Comparison of ENCODE assay signal across 8 mouse cellular contexts in the genomic region with DNA sequence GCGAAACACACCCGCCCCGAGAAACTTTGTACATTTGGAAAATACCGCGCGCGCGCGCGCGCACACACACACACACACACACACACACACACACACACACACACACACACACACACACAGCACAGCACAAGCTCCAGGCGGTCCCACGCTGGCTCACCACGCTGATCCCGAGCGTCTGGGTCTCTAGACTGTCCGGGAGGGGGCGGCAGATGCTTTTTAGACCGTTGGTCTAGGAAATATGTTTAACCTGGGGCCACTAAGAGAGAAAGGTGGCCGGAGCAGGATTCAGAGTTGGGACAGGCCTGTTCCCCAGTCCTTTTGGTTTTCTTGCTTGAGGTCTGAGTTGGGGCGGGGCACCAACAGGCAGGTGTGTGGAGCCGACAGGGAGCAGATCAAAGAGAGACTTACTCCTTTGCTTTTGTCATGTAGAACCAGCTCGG. TPM values are rescaled to one million over a fixed set of nuclear protein-coding genes. Genes with fewer than 3 reads are reported as not detected.
DNase-seq lines count a peak whose midpoint lies in the region; ATAC-seq and TF ChIP-seq lines count a peak whose summit lies in the region.

No protein-coding gene starts in this region.

- dilution Hi-C loops in CH12.LX (cut with MboI; ENCODE audit: extremely low pct_ligation_motif_present, extremely low pct_unique_long_range_greater_than_20kb, low sequenced_read_pairs), result no loop called here

- peak in 1 of 2 experiments; percentile 57; a peak in 2 of 4 replicates for TF ChIP-seq CTCF in CH12.LX (conservative IDR thresholded peaks at IDR 0.05 in 1 of 2, IDR thresholded peaks at IDR 0.05 in 1 of 2; ENCODE audit: low read depth in 2 of 2, low read length in 2 of 2)

- no peak for TF ChIP-seq EP300 in CH12.LX (IDR thresholded peaks at IDR 0.05; ENCODE audit: low read length)

- WGBS in embryonic facial prominence, embryonic 13.5 days, result 3% methylated on average over 21 of the region's 23 CpGs
- 2% methylated on average over 23 of the region's 23 CpGs for WGBS in limb, embryonic 12.5 days
- 2% methylated on average over 21 of the region's 23 CpGs for WGBS in midbrain, embryonic 13.5 days

- no peaks in the 10 kb centered on the region for H3K27me3 ChIP-seq in CH12.LX (replicated peaks)
- H3K27me3 ChIP-seq in embryonic facial prominence, embryonic 13.5 days, result peaks cover 11% of the 10 kb centered on the region
- peaks cover 32% of the 10 kb centered on the region for H3K27me3 ChIP-seq in limb, embryonic 12.5 days
- 0 out of 2 replicates have a peak, but pooled peaks cover 4% of the 10 kb centered on the region for H3K27me3 ChIP-seq in midbrain, embryonic 13.5 days

- DNase-seq in CH12.LX (ENCODE audit: extremely low read depth), result no peak
- peak; percentile 84 for DNase-seq in Muller cell, postnatal 12 days (ENCODE audit: inconsistent ontology term)
- peak; percentile 81 for DNase-seq in heart, postnatal 4 days
- DNase-seq in thymus, postnatal 0 days (ENCODE audit: low spot score), result peak; percentile 59
- no peak for DNase-seq in frontal cortex, postnatal 36 days (ENCODE audit: low spot score in 2 of 2)

- ATAC-seq in embryonic facial prominence, embryonic 13.5 days (ENCODE audit: insufficient number of reproducible peaks, insufficient read depth, low FRiP score, low TSS enrichment, low read depth), result no peak
- ATAC-seq in limb, embryonic 12.5 days (ENCODE audit: insufficient number of reproducible peaks, insufficient read depth, low FRiP score, low TSS enrichment, low read depth), result peak; percentile 67; the same call in 1 of the 2 replicates
- ATAC-seq in midbrain, embryonic 13.5 days, result peak; percentile 66; the same call in 1 of the 2 replicates

- no peaks in the 10 kb centered on the region for H3K9me3 ChIP-seq in CH12.LX (replicated peaks; ENCODE audit: low read length)
- no peaks in the 10 kb centered on the region for H3K9me3 ChIP-seq in embryonic facial prominence, embryonic 13.5 days
- H3K9me3 ChIP-seq in limb, embryonic 12.5 days, result no peaks in the 10 kb centered on the region
- H3K9me3 ChIP-seq in midbrain, embryonic 13.5 days, result no peaks in the 10 kb centered on the region

- H3K4me2 ChIP-seq in CH12.LX (ENCODE audit: insufficient read depth, low read depth, poor library complexity, severe bottlenecking), result peak overlapping the region; percentile 7; the same call in 1 of the 2 replicates
- peak overlapping the region; percentile 71 for H3K4me2 ChIP-seq in embryonic facial prominence, embryonic 13.5 days
- H3K4me2 ChIP-seq in limb, embryonic 12.5 days, result peak overlapping the region; percentile 70
- H3K4me2 ChIP-seq in midbrain, embryonic 13.5 days (replicated peaks), result peak overlapping the region; percentile 57

- TF ChIP-seq RAD21 in CH12.LX (IDR thresholded peaks at IDR 0.05; ENCODE audit: low read depth, low read length), result peak; percentile 43

- no peaks in the 10 kb centered on the region for H3K36me3 ChIP-seq in CH12.LX (replicated peaks in 1 of 2; ENCODE audit: control insufficient read depth in 1 of 2, insufficient read depth in 1 of 2, low read length in 1 of 2)
- no peaks in the 10 kb centered on the region for H3K36me3 ChIP-seq in embryonic facial prominence, embryonic 13.5 days
- no peaks in the 10 kb centered on the region for H3K36me3 ChIP-seq in limb, embryonic 12.5 days
- no peaks in the 10 kb centered on the region for H3K36me3 ChIP-seq in midbrain, embryonic 13.5 days

- H3K9ac ChIP-seq in CH12.LX (ENCODE audit: insufficient read depth, low read depth), result no peak overlapping the region
- peak overlapping the region; percentile 65 for H3K9ac ChIP-seq in embryonic facial prominence, embryonic 13.5 days
- peak overlapping the region; percentile 34; the same call in 1 of the 2 replicates for H3K9ac ChIP-seq in limb, embryonic 12.5 days (replicated peaks)
- peak overlapping the region; percentile 48; the same call in 1 of the 2 replicates for H3K9ac ChIP-seq in midbrain, embryonic 13.5 days (replicated peaks)

- in situ Hi-C loops in CH12.LX (cut with MboI; ENCODE audit: low pct_ligation_motif_present, low pct_unique_long_range_greater_than_20kb, low sequenced_read_pairs), result loop anchor here (10.0 kb wide), 1 partner anchor 54 kb away; no protein-coding TSS in a partner anchor

- no peaks in the 10 kb centered on the region for H3K79me2 ChIP-seq in CH12.LX (replicated peaks; ENCODE audit: control insufficient read depth, extremely low read depth, insufficient read depth, poor library complexity, severe bottlenecking)

- TF ChIP-seq POLR2A in CH12.LX (IDR thresholded peaks at IDR 0.05; ENCODE audit: low read depth, low read length), result no peak

- no peak overlapping the region for H3K27ac ChIP-seq in CH12.LX (ENCODE audit: insufficient read depth, low read depth)
- H3K27ac ChIP-seq in embryonic facial prominence, embryonic 13.5 days, result no peak overlapping the region
- H3K27ac ChIP-seq in limb, embryonic 12.5 days, result no peak overlapping the region
- H3K27ac ChIP-seq in midbrain, embryonic 13.5 days, result no peak overlapping the region

- no peak overlapping the region for H3K4me3 ChIP-seq in CH12.LX (replicated peaks in 1 of 3; ENCODE audit: low read depth in 2 of 3, low read length in 2 of 3, poor library complexity in 1 of 3)
- peak overlapping the region; percentile 44 for H3K4me3 ChIP-seq in embryonic facial prominence, embryonic 13.5 days
- peak overlapping the region; percentile 38 for H3K4me3 ChIP-seq in limb, embryonic 12.5 days (replicated peaks)
- peak overlapping the region; percentile 31 for H3K4me3 ChIP-seq in midbrain, embryonic 13.5 days (replicated peaks)

- peaks cover 8 to 27% of the 10 kb centered on the region in 2 experiments for H3K4me1 ChIP-seq in CH12.LX (ENCODE audit: control insufficient read depth in 1 of 2, insufficient read depth in 2 of 2)
- H3K4me1 ChIP-seq in embryonic facial prominence, embryonic 13.5 days, result peaks cover 37% of the 10 kb centered on the region
- peaks cover 29% of the 10 kb centered on the region for H3K4me1 ChIP-seq in limb, embryonic 12.5 days (replicated peaks)
- H3K4me1 ChIP-seq in midbrain, embryonic 13.5 days (replicated peaks), result peaks cover 40% of the 10 kb centered on the region

TF ChIP-seq in CH12.LX, 34 proteins besides CTCF, POLR2A, EP300 and RAD21:
- no peak for TF ChIP-seq MXI1 (IDR thresholded peaks at IDR 0.05; ENCODE audit: low read depth, low read length)
- TF ChIP-seq NRF1 (IDR thresholded peaks at IDR 0.05; ENCODE audit: low read depth, low read length), result peak; percentile 65
- TF ChIP-seq SMC3 (IDR thresholded peaks at IDR 0.05; ENCODE audit: low read depth, low read length), result peak; percentile 26

RNA-seq across cellular contexts. Expression of gene Fbxl14, which starts 30.4 kb away (rescaled TPM):
- total RNA-seq in CH12.LX (2012; rRNA removed) (29.9 and 32.7 TPM in 2 replicates), CH12.LX (2014; rRNA removed) (27.8 and 30.3 TPM in 2 replicates)
- polyA plus RNA-seq in CH12.LX (2012; ENCODE audit: insufficient read length, low read depth), result 28.8 and 32.0 TPM in 2 replicates
- polyA plus RNA-seq in embryonic facial prominence, embryonic 13.5 days (2015; fragmentation: Nextera tagmentation; extraction: Ambion mirVana), result 3.2 and 3.8 TPM in 2 replicates
- total RNA-seq in heart, postnatal 4 days (2021), result 10 to 100 TPM; 22.6 to 23.1 TPM
- 4.2 and 4.9 TPM in 2 replicates for polyA plus RNA-seq in limb, embryonic 12.5 days (2016; fragmentation: Nextera tagmentation; extraction: Ambion mirVana)
- 3.5 and 4.1 TPM in 2 replicates for polyA plus RNA-seq in midbrain, embryonic 13.5 days (2015; fragmentation: Nextera tagmentation; extraction: Ambion mirVana)
- polyA plus RNA-seq in thymus, postnatal 0 days (2015; fragmentation: Nextera tagmentation; extraction: Ambion mirVana), result 17.1 and 18.1 TPM in 2 replicates

RNA-seq across cellular contexts. Expression of gene Adipor2, which starts 31.6 kb away (rescaled TPM):
- total RNA-seq in CH12.LX (2012; rRNA removed), result 40.3 and 43.4 TPM in 2 replicates
- 40.0 and 43.5 TPM in 2 replicates for total RNA-seq in CH12.LX (2014; rRNA removed)
- polyA plus RNA-seq in CH12.LX (2012; ENCODE audit: insufficient read length, low read depth), result 27.5 and 29.8 TPM in 2 replicates
- polyA plus RNA-seq in embryonic facial prominence, embryonic 13.5 days (2015; fragmentation: Nextera tagmentation; extraction: Ambion mirVana), result 32.4 and 35.6 TPM in 2 replicates
- 10 to 100 TPM; 55.5 to 55.7 TPM for total RNA-seq in heart, postnatal 4 days (2021)
- polyA plus RNA-seq in limb, embryonic 12.5 days (2016; fragmentation: Nextera tagmentation; extraction: Ambion mirVana), result 26.6 and 27.9 TPM in 2 replicates
- polyA plus RNA-seq in midbrain, embryonic 13.5 days (2015; fragmentation: Nextera tagmentation; extraction: Ambion mirVana), result 38.1 and 39.9 TPM in 2 replicates
- polyA plus RNA-seq in thymus, postnatal 0 days (2015; fragmentation: Nextera tagmentation; extraction: Ambion mirVana), result 44.5 and 51.4 TPM in 2 replicates

Comparison
In these comparisons a context has a peak if more than half of its experiments do, and no peak if none do; other contexts are left out.
1. DNase-seq: peak in Muller cell, postnatal 12 days (single experiment), heart, postnatal 4 days (single experiment) and thymus, postnatal 0 days (single experiment); none in CH12.LX (single experiment) and frontal cortex, postnatal 36 days (0 of 2).
2. H3K4me2 ChIP-seq: peak in every context shown above with its lines; median percentile 71 in embryonic facial prominence, embryonic 13.5 days; 70 in limb, embryonic 12.5 days; 57 in midbrain, embryonic 13.5 days; 7 in CH12.LX.
3. H3K4me3 ChIP-seq: peak in embryonic facial prominence, embryonic 13.5 days (single experiment), limb, embryonic 12.5 days (single experiment) and midbrain, embryonic 13.5 days (single experiment); none in CH12.LX (0 of 3).